Mouse (Mus musculus) megakaryocyte, embryonic 14.5 days (primary cell): ENCODE measurements at regions not wholly inside any gene's neighbourhood (a gene's known extent, or its start where the extent isn't known, plus 50 kb on each side); places are given as distances from the start of the nearest gene placed in this dataset.

ENCODE experiments used
- FLI1 ChIP-seq: IDR thresholded peaks from 2 replicates; pipeline ENCODE4 v1.6.1; 2012; ENCODE audit warnings: low read length, inconsistent platforms, mixed read lengths
- GATA1 ChIP-seq: IDR thresholded peaks from 3 replicates; pipeline ENCODE4 v1.6.1; 2012; ENCODE audit warnings: mixed read lengths, low read length, inconsistent platforms, borderline replicate concordance

GRCm38 (mm10) chr5:73792216-73792615 lies 141.0 kb downstream of the Spata18 start:
- no peak for TF ChIP-seq GATA1
- no peak for TF ChIP-seq FLI1
